Mouse (Mus musculus) kidney, postnatal 25 days (tissue): ENCODE results near the gene Olfr493.

Experiments
- DNase-seq, 2 experiments: peaks; one replicate each; pipeline ENCODE4 v3.0.0; 2021; ENCODE audit warnings: mixed read lengths in 2 of 2

Olfr493 gene

GRCm38 (mm10) chr7:108346879-108347278 lies at the start of gene Olfr493:
Gene Olfr493 (minus strand): TSS chr7:108346979.
- no peak for DNase-seq

GRCm38 (mm10) chr7:108392867-108393266 lies 46.1 kb upstream of the Olfr493 start, which contains the start of gene Olfr495:
Gene Olfr495 (plus strand): TSS chr7:108393167.
- no peak for DNase-seq

DNA sequence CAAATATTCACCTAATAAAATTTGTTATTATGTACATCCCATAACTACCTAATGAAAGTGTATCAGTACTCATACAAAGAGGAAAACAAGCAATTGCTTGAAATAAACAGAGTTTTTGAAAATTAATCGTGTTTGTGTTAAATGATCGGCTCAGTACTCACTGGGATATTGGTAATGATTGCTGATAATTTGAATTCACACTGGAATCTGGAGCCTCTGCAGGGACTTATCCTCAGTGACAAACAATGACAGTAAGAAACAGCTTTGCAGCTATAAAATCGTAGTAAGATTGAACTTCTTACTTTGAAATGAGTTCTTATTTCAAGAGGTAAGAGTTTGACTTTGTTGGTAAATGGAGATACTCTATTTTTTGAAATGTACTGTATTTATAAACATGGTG lies 18.3 kb upstream of the Olfr493 start, which contains the start of gene Olfr494:
Gene Olfr494, plus strand, starts transcription at position 301 of the 400 bp plus-strand sequence.
- DNase-seq, result no peak

GRCm38 (mm10) chr7:108323574-108323973 lies 23.2 kb downstream of the Olfr493 start, which contains the start of gene Olfr492:
Gene Olfr492 (minus strand): TSS chr7:108323674.
- DNase-seq, result no peak

- DNase-seq, result no peak
Observed at GRCm38 (mm10) chr7:108313151-108313550, 33.6 kb downstream of the Olfr493 start, which contains the start of gene Olfr491. Gene Olfr491 (plus strand): TSS chr7:108313451.
